Mouse (Mus musculus): ENCODE data around the gene Kdm7a.

GRCm38 (mm10) chr6:39115438-39115837 is 91.2 kb downstream of the Kdm7a start:
- TF ChIP-seq CTCF (IDR thresholded peaks at IDR 0.05; ENCODE audit: extremely low read depth, insufficient read length, insufficient replicate concordance, low read depth, low read length): no peak
- no peak for TF ChIP-seq POLR2A (IDR thresholded peaks at IDR 0.05; ENCODE audit: low read depth, low read length)
